Mouse (Mus musculus) heart, postnatal 0 days (tissue): Measurements from ENCODE around the gene Dlgap4.

Source experiments
- CTCF ChIP-seq: IDR thresholded peaks from 2 replicates; pipeline ENCODE4 v1.5.1; 2016; ENCODE audit warnings: antibody characterized with exemption, control low read depth, low read depth
- EP300 ChIP-seq: IDR thresholded peaks from 2 replicates; pipeline ENCODE4 v1.6.1; 2016; ENCODE audit warnings: antibody characterized with exemption, low read depth

DNA sequence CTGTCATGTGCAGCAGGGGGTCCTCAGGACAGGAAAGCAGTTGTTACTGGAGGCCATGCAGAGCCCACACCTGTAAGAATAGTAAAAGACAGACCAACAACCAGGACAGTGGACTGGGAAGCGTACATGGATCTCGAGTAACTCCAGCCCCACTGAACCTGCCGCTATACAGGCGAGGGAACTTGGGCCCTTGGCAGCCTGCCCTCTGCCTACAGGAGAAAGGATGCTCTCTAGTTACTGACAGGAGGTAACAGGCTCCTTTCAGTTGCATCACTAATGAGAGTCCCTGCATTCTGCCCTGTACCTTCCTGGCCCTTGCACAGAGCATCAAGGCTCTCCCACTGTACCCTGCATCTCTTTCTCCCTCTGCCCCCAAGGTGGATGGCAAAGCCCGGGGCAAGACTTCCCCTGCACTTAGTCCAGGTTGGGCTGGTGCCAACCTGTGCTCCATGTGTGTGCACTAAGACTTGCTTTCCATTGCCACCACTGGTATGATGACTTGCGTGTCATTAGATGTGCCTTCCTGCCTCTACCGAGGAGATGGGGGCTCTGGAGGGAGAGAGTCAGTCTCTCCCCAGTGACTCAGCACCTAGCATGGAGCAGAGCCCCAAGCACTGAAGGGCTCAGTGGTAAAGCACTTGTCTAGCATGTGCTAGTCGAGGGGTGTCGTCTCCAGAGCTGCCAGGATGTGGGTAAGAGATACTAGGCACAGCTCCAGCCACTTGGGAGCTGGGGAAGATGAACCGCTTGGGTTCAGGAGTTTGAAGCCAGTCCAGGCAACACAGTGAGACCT is 152.9 kb downstream of the Dlgap4 start:
- TF ChIP-seq CTCF (no peak), EP300 (no peak)
